Mouse (Mus musculus): ENCODE data around the gene Map3k20.
A peak's percentile ranks its signal among the peaks of the same experiment; 100 is the strongest.

Gene Map3k20

DNA sequence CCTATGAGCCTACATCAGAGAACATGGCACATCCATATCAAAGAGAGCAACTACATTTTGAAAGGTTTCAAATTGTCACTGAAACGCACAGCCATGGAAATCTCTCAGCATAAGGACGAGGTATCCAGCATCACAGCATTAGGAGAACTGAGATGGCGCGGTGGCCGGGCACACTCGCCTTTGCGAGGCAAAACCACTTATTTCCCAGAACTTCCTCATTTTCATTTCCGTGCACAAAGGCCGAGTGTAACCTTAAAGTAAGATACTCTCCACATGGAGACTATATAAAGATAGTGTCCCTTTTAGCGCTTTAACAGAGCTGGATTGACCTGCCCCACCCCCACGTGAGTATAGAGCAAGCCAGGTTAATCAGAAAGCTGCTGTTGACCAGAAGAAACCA is 94.0 kb downstream of the Map3k20 start:
- DNase-seq (ENCODE audit: low spot score in 2 of 2) = no peak

GRCm38 (mm10) chr2:72382662-72383061 is 97.2 kb downstream of the Map3k20 start:
- DNase-seq (ENCODE audit: low spot score in 2 of 2) = no peak

DNA sequence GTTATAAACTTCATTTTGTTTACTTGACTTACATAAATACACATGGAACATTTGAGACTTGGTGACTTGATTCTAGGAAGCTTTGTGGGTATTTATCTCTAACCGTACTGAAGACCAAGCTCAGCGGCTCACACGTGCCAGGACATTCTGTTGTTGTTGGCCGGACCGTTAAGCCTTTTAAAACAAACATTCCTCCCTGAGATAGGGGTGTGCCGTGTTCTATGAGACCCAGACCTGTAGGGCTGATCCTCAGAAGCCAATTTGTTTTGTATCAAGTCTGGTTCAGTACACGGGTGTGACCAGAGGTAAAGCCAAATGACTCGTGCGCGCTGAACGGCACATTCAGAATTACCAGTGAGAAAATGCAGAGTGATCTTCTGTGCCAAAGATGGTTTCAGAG is 97.9 kb downstream of the Map3k20 start:
- DNase-seq (ENCODE audit: low spot score in 2 of 2) = no peak

- no peak for DNase-seq (ENCODE audit: low spot score in 2 of 2)
Measured at GRCm38 (mm10) chr2:72389411-72389810, 104.0 kb downstream of the Map3k20 start.

GRCm38 (mm10) chr2:72389942-72390341 is 104.5 kb downstream of the Map3k20 start:
- DNase-seq (ENCODE audit: low spot score in 2 of 2) = peak; percentile 69 to 70

DNA sequence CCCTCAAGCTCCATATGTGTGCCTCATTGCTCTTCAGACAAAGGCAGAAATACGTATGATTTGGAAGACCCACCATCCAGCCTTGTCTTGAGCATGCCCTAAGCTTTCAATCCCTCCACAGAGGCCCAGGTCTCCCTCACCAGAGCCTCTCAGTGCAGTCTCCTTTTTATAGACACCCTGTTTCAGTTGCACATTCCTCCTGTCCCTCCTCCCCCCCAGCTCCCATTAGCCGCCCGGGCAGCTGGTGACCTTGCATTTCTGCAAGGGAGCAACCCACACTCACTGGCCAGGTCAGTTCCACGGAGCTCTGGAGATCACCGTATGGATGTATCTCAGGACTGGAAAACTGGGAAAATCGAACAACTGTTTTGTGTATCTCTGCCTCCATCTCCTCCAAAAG is 105.0 kb downstream of the Map3k20 start:
- no peak for DNase-seq (ENCODE audit: low spot score in 2 of 2)

- no peak for DNase-seq (ENCODE audit: low spot score in 2 of 2)
Measured at GRCm38 (mm10) chr2:72391024-72391423, 105.6 kb downstream of the Map3k20 start.

DNA sequence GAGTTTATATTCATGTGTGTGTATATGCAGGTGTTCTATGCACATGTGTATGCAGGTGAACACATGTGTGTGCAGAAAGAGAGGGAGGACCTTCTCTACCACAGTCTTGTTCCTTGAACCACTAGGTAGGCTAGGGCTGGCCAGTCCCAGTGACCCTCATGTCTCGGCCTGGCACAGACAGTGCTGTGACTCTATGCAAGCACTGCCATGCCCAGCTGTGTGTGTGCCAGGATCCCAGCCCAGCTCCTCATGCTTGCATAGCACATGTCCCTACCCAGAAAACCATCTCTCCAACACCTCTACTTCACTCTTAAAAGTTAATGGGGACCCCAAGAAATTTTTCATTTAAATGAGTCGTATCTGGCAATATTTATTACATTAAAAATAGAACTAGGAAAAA is 106.3 kb downstream of the Map3k20 start:
- no peak for DNase-seq (ENCODE audit: low spot score in 2 of 2)

DNA sequence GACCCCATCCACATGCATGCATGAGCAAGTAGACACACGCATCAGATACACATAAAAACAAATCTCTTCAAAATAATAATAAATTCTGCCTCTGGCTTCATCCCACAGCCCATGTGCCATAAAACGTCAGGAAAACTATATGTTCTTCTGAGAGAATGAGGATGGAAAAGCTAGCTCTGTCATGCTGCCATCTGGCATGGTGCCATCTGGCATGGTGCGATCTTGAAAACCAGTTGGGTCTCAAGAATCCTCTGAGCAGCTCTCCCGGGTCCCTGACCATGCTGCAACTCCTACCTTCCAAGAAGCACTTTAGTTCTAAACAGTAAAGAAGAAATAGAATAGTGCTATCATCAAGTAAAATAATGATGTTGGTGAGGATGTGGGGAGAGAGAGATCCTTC is 106.9 kb downstream of the Map3k20 start:
- DNase-seq (ENCODE audit: low spot score in 2 of 2) = no peak

- DNase-seq (ENCODE audit: low spot score in 2 of 2) = no peak
Measured at GRCm38 (mm10) chr2:72396934-72397333, 111.5 kb downstream of the Map3k20 start.

DNA sequence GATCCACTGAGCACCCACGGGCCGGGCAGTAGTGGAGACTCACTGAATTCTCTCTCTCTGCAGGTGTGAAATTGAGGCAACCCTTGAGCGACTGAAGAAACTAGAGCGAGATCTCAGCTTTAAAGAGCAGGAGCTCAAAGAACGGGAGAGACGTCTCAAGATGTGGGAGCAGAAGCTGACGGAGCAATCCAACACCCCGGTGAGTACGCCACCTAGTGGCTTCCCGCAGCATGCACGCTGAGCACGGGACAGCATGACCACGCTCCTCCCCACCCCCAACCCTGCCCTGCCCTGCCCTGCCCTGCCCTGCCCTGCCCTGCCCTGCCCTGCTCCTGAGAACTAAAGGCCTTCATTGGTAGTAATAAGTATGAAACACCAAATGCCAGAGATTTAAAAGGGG is 112.8 kb downstream of the Map3k20 start:
- no peak for DNase-seq (ENCODE audit: low spot score in 2 of 2)

DNA sequence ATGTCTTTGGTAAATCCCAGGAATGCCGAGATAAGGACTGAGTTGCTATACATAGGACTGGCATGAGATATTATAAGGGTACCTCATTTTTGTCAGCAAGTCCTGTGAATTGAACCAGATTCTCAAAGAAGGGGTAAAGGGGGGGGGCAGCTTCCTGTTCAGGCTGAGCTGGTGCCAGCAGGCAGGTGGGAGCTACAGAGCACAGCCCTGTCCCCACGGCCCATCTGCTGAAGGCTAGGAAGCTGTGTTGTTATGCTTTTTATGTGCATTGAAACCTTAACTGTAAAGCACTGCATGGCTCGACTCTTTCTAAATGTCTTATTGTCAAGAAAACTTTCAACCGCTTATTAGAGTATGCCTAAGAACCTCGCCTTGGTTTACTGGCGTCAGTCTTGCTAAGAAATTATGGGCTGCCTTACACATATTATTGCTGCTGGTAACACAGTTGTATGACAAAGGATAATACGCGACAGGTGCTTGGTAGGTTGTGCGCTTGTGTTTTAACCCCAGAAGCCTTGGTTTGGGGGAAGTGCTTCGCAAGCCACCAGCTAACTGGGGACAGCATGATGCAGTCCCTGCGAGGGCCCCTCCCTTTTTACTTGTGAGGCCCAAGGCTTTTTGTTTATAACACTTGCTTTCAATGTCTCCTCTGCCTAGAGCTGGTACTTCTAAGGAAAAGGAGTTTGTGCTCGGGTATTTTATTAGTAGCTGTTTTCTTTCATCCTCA is 114.2 kb downstream of the Map3k20 start:
- DNase-seq (ENCODE audit: low spot score in 2 of 2) = no peak

DNA sequence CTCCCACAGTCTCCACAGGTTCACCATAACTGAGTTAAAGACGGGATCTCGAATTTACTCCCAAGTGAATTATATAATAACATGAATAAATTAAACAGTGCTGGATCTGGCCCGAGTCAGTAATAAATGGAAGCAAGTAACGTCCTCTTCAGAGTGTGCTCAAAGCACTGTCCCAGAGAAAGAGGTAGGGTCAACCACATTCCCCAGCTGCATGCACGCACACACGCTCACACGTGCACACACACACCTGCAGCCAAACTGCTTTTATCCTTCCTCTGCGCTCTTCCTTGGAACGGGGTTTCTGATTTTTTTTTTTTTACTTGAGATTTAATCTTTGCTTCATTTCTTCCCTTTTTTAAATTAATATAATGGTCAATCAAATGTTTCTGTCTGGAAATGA is 115.9 kb downstream of the Map3k20 start:
- DNase-seq (ENCODE audit: low spot score in 2 of 2) = no peak

DNA sequence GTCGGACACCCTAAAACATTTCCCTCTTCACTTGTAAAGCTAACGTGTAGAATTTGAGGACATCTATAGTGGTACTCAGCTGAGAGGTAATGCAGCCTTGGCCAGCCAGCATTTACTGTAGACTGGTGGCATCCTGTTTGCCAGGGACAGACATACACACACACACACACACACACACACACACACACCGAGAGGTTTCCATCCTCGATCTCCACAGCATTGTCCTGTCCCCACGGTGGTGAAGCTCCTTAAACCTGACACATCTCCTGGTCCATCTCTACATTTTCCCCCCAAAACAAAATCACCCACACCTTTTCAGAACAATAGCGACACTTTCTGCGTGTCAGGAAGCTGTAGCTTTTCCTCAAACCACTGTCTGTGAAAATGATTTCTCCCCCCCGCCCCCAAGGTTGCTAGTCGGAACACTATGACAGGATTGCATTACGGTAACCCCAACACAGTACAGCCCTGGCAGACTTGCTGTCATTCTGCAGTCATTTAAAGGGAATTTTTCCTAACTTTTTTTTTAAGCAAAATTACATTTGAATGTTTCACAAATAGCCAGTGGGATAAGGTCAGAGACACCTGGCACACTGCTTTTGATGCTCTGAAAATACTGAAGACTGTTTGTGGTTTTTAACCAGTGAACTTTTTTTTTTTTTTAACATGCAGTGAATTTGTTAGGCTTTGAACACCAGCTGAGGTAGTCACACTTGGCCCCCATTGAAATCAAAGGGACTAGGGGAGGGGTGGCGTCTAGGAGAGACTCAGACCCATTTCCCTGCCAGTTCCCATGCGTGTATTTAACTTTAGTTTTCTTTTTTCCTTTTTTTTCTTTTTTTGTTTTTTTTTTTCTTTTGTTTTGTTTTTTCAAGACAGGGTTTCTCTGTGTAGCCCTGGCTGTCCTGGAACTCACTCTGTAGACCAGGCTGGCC is 120.5 kb downstream of the Map3k20 start:
- DNase-seq (ENCODE audit: low spot score in 2 of 2) = no peak

DNA sequence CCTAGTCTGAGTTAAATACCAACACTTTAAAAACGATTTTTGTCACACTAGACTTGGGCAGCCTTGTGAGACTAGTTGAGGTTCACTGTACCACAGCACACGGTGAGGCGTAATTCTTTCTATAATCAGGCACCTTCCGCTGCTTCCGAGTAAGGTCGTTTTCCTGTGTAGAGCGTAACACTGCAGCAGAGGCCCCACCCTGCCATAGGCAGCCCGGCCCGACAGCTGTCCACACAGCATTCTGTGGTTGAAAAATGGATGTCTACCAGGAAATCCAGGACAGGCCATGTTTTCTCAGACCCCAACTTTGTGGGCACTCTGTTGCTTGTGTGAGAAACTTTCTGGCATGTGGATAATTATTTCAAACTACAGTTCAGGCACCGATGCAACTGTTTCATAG is 121.3 kb downstream of the Map3k20 start:
- no peak for DNase-seq (ENCODE audit: low spot score in 2 of 2)

DNA sequence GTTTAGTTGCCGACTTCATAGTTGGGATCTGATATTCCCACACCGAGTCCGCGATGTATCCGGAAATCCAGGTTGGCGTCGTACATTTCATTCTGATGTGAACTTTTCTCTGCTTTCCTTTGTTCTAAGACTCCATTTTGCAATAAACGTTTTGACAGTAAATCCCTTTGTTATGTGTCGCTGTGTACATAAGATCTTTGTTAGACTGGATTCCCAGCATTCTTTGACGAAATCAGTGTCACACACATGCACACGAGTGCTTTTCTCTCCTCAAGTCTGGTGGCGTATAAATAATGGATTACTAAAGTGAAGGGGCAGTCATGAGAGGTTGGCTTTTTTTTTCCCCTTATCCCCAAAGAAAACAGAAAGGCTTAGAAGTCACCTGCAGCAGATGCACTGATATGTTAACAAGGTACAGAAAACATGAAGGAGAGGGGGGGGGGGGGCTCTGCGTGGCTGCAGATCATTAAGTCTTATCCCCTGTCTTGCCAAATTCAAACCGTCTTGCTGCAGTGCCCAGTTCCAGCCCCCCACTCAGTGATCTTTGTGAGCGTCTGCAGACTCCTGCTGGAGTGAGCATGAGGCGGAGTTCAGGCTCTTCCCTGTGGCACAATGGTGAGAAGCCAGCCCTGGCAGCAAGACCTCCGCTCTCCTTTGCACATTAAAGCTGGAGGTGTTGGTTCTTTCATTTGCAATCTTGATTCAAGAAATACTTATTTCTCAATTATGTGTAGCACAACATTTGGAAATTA is 122.1 kb downstream of the Map3k20 start:
- DNase-seq (ENCODE audit: low spot score in 2 of 2) = no peak

DNA sequence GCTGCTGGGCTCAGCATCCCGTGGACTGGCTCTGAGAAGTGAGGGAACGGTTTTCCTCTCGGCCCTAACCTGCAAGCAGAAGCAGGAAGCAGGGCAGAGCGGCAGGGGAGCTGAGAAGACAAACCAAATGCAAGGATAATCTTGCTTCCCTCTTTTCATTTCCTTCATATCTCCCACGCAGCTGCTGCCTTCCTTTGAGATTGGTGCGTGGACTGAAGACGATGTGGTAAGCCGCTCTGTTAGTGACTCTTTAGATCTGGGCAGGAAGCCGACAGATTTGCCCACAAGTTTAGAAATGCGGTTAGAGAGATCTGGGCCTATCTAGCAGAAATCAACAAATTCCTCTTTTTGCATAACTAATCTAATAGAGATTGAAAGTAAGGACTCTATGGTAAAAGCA is 124.5 kb downstream of the Map3k20 start:
- DNase-seq (ENCODE audit: low spot score in 2 of 2) = no peak

DNA sequence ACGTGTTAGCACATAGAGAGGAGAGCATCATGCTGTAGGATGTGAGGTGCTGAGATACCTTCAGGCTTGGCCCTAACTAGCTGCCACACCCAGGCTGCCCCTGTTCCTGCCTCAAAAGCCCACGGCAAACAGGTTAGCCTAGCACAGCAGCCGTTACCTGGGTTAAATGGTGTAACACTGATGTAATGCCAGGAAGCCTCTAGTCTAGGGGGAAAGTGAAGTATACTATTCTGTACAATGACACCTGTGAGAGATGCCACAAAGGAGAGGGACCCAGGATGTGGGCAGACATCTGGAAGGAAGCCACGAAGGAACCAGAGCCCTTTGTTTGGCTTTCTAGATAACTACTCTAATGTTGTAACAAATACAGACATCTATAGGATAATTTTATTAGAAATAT is 126.8 kb downstream of the Map3k20 start:
- no peak for DNase-seq (ENCODE audit: low spot score in 2 of 2)

DNA sequence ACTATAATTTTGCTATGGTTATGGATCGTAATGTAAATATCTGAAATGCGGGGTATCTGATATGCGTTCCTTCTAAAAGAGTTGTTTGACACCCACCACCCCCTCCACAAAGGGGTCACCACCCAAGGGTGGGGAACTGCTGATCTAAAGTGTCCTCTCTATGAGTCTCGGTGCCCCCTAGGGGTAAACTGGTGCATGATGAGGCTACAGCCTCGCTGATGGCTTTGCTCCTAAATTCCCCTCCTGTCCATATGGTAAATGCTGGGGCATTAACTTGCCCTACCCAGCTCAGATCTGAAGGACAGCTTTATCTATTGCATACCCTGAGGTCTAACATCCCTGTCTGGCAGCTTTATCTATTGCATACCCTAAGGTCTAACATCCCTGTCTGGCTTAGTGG is 130.0 kb downstream of the Map3k20 start:
- DNase-seq (ENCODE audit: low spot score in 2 of 2) = no peak

DNA sequence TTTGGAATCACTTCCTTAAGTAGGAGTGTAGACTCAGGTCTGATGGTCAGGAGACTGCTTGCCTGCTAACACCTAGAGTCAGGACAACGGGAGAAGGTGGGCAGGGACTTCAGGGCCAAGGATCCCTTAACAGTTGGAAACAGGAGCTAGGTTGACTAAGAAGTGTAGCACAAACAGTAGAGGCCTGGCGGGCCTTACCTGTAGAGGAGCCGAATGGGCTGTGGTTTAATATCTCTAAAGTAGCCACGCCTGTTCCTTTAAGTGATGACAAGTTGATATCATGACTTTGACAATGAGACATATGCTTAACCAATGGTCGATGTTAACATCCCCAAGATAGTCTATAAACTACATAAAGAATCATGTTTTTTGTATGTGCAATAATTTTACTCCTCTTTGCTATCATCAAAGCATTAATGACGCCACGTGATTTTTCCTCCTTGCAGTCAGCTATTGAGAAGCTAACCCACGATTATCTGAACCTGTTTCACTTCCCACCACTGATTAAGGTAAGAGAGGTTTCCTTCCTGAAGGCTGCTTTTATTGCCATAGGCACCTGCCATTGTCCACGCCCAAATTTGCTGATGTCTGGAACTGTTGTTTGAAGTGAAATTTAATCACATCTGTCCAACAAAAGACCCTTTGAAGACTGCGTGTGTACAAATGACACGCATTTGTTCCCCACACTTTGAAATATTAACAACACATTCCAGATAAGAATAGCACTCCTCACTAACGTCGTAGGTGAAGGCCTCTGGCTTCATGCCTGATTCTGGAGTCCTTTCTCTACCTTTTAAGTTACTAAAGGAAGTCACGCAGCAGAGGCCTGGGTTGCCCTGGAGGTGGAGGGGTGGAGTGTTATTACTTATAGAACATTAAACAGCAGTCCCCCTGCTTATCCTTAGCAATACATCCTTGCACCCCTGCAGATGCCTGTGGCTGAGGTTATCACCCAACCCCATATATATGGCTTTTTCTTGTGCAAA is 131.0 kb downstream of the Map3k20 start:
- no peak for DNase-seq (ENCODE audit: low spot score in 2 of 2)

DNA sequence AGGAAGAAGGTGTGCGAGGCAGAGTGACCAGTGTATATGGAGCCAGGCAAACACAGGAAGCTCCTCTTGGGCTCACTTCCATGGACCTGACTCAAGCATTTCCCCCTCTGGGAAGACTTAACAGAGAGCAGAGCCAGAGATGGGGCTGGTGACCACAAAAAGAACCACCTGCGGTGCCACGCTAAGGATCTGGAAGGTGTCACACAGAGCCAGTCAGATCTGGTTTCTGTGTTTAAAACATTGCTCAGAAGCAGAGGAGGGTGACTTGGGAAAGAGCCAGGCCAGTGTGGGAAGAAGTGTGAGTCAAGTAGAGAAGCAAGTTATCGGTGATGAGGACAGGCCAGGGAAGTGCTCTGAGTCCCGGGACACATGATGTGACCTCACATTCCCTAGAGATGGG is 135.1 kb downstream of the Map3k20 start:
- DNase-seq (ENCODE audit: low spot score in 2 of 2) = no peak

Measured in frontal cortex, postnatal 25 days (tissue).